Comparison of ENCODE assay signal across 9 mouse cellular contexts in genomic region chr3:9340788-9341187, GRCm38 (mm10).
A peak's percentile ranks its signal among the peaks of the same experiment; 100 is the strongest.
DNase-seq lines count a peak whose midpoint lies in the region; ATAC-seq and TF ChIP-seq lines count a peak whose summit lies in the region.
"Had no signal": no experiment of that assay in that cellular context is flagged by ENCODE, and none has a peak within 500 bp of the region (broad histone marks: within the 10 kb centered on the region; RNA-seq: fewer than 3 reads in every experiment).

No protein-coding gene starts in this region.

- peak overlapping the region; percentile 34 for H3K4me3 ChIP-seq in layer of hippocampus, adult 2 months
- H3K4me3 ChIP-seq in embryonic facial prominence, embryonic 10.5 days, result peak overlapping the region; percentile 55

- no peaks in the 10 kb centered on the region for H3K36me3 ChIP-seq in embryonic facial prominence, embryonic 10.5 days (replicated peaks)

- DNase-seq in layer of hippocampus, adult 2 months (ENCODE audit: low spot score in 2 of 2), result no peak
- no peak for DNase-seq in layer of hippocampus, postnatal 36 days
- DNase-seq in embryonic facial prominence, embryonic 10.5 days (ENCODE audit: low spot score), result peak; percentile 74
- DNase-seq in heart, postnatal 4 days, result peak; percentile 53
- DNase-seq in large intestine, adult 2 months (ENCODE audit: low read depth, low spot score), result peak; percentile 38
- peak; percentile 24 for DNase-seq in thymus, postnatal 4 days
- DNase-seq in T-cell, adult 2 months (ENCODE audit: low spot score), result no peak

- no peaks in the 10 kb centered on the region for H3K9me3 ChIP-seq in embryonic facial prominence, embryonic 10.5 days

- H3K27me3 ChIP-seq in embryonic facial prominence, embryonic 10.5 days (replicated peaks; ENCODE audit: low read depth, poor library complexity, severe bottlenecking), result peaks cover 49% of the 10 kb centered on the region

- H3K4me1 ChIP-seq in embryonic facial prominence, embryonic 10.5 days, result peaks cover 33% of the 10 kb centered on the region

- peak; percentile 65 for ATAC-seq in megakaryocyte progenitor cell, adult 5-6 weeks (replicated peaks; ENCODE audit: poor library complexity)
- ATAC-seq: Patski had no signal

- H3K27ac ChIP-seq in layer of hippocampus, adult 2 months, result no peak overlapping the region
- H3K27ac ChIP-seq in embryonic facial prominence, embryonic 10.5 days (replicated peaks), result peak overlapping the region; percentile 57

- under 1% methylated on average over 15 of the region's 15 CpGs for WGBS in embryonic facial prominence, embryonic 10.5 days
- WGBS in large intestine, adult 2 months, result 2% methylated on average over 15 of the region's 15 CpGs

- TF ChIP-seq CTCF in layer of hippocampus, adult 2 months (conservative IDR thresholded peaks at IDR 0.05), result no peak

Comparison
In these comparisons a context has a peak if more than half of its experiments do, and no peak if none do; other contexts are left out.
1. DNase-seq: peak in embryonic facial prominence, embryonic 10.5 days (single experiment), heart, postnatal 4 days (single experiment), large intestine, adult 2 months (single experiment) and thymus, postnatal 4 days (single experiment); none in layer of hippocampus, adult 2 months (0 of 2), layer of hippocampus, postnatal 36 days (0 of 2) and T-cell, adult 2 months (single experiment).